Mouse (Mus musculus): Measurements from ENCODE around the gene Pde4b. TPM values are rescaled to one million over a fixed set of nuclear protein-coding genes. Genes with fewer than 3 reads are reported as not detected.
A peak's percentile ranks its signal among the peaks of the same experiment; 100 is the strongest.

Pde4b gene
- polyA plus RNA-seq, 1 experiment from 2014 or later: 43.4 TPM

GRCm38 (mm10) chr4:102421398-102421859, 334.1 kb downstream of the Pde4b start:
- peak; percentile 76 for ATAC-seq
- Histone ChIP-seq H3K9me3 (ENCODE audit: control insufficient read depth, low read length) (no peaks in the 10 kb centered on the region), H3K4me3 (ENCODE audit: low read length) (peak overlapping the region; percentile 40), H3K9ac (ENCODE audit: low read depth, low read length) (peak overlapping the region; percentile 51), H3K4me1 (ENCODE audit: control insufficient read depth, insufficient read depth, low read depth, low read length) (peaks cover 12% of the 10 kb centered on the region), H3K36me3 (ENCODE audit: control insufficient read depth, insufficient read depth, low read length) (no peaks in the 10 kb centered on the region), H3K4me2 (ENCODE audit: low read length) (peak overlapping the region; percentile 62), H3K27ac (ENCODE audit: low read depth, low read length) (peak overlapping the region; percentile 37), H3K27me3 (replicated peaks; ENCODE audit: control insufficient read depth, insufficient read depth, low read length) (no peaks in the 10 kb centered on the region)
- WGBS: 16% methylated on average over 18 of the region's 18 CpGs

DNA sequence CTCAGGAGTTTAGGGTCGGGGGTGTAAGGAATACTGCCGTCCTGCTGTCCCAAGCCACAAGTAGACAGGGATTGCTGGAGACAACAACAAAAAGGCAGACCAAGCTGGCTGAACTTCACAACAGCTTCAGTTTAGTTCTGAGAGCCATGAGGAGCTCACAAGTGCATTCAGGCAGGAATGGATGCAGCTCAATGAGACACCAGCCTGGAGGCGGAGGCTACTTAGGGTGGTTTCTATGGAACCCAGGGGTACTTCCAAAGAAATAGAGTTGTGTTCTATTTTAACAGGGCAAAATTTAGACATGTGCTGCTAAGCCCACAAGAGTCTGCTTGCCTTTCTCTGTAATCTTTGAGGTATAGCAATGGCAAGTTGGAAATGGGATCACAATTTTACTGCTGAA, 336.8 kb downstream of the Pde4b start:
- no peaks in the 10 kb centered on the region for H3K27me3 ChIP-seq (replicated peaks; ENCODE audit: control insufficient read depth, insufficient read depth, low read length)
- no peak overlapping the region for H3K4me3 ChIP-seq (ENCODE audit: low read length)
- peaks cover 12% of the 10 kb centered on the region for H3K4me1 ChIP-seq (ENCODE audit: control insufficient read depth, insufficient read depth, low read depth, low read length)
- no peaks in the 10 kb centered on the region for H3K36me3 ChIP-seq (ENCODE audit: control insufficient read depth, insufficient read depth, low read length)
- H3K9me3 ChIP-seq (ENCODE audit: control insufficient read depth, low read length): no peaks in the 10 kb centered on the region
- H3K9ac ChIP-seq (ENCODE audit: low read depth, low read length): no peak overlapping the region
- no peak overlapping the region for H3K27ac ChIP-seq (ENCODE audit: low read depth, low read length)
- no peak overlapping the region for H3K4me2 ChIP-seq (ENCODE audit: low read length)
- WGBS: 94% methylated on average over 3 of the region's 3 CpGs
- no peak for ATAC-seq

DNA sequence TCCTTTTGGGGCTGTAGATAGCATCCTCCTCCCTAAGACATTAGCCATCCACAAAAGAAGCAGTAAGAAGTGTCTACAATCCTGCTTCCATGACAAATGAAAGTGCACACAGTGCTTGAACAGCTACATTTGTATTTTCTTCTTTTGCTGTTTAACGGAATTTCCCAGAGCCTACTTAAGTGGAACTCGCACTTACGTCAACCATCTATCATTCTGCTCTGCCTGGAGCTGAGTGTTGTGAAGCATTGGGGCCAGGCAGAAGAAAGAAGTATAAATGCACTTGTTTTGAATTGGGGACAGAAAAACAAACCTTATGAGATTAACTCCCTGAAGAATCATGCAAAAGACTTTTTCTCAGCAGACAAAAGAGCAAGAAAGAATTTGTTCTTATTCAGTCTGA, 338.1 kb downstream of the Pde4b start:
- H3K27me3 ChIP-seq (replicated peaks; ENCODE audit: control insufficient read depth, insufficient read depth, low read length): no peaks in the 10 kb centered on the region
- H3K36me3 ChIP-seq (ENCODE audit: control insufficient read depth, insufficient read depth, low read length): no peaks in the 10 kb centered on the region
- H3K4me2 ChIP-seq (ENCODE audit: low read length): no peak overlapping the region
- ATAC-seq: no peak
- H3K4me1 ChIP-seq (ENCODE audit: control insufficient read depth, insufficient read depth, low read depth, low read length): peaks cover 12% of the 10 kb centered on the region
- no peak overlapping the region for H3K27ac ChIP-seq (ENCODE audit: low read depth, low read length)
- WGBS: 55% methylated on average over 3 of the region's 3 CpGs
- H3K9me3 ChIP-seq (ENCODE audit: control insufficient read depth, low read length): no peaks in the 10 kb centered on the region
- no peak overlapping the region for H3K4me3 ChIP-seq (ENCODE audit: low read length)
- no peak overlapping the region for H3K9ac ChIP-seq (ENCODE audit: low read depth, low read length)

- Histone ChIP-seq H3K27ac (ENCODE audit: low read depth, low read length) (no peak overlapping the region), H3K4me3 (ENCODE audit: low read length) (no peak overlapping the region), H3K36me3 (ENCODE audit: control insufficient read depth, insufficient read depth, low read length) (no peaks in the 10 kb centered on the region), H3K9ac (ENCODE audit: low read depth, low read length) (no peak overlapping the region), H3K4me2 (ENCODE audit: low read length) (no peak overlapping the region), H3K4me1 (ENCODE audit: control insufficient read depth, insufficient read depth, low read depth, low read length) (peaks cover 6% of the 10 kb centered on the region), H3K9me3 (ENCODE audit: control insufficient read depth, low read length) (no peaks in the 10 kb centered on the region), H3K27me3 (replicated peaks; ENCODE audit: control insufficient read depth, insufficient read depth, low read length) (no peaks in the 10 kb centered on the region)
- 61% methylated on average over 4 of the region's 4 CpGs for WGBS
- no peak for ATAC-seq
Measured at GRCm38 (mm10) chr4:102429730-102430341, 342.5 kb downstream of the Pde4b start.

GRCm38 (mm10) chr4:102432040-102432782, 344.9 kb downstream of the Pde4b start:
- no peaks in the 10 kb centered on the region for H3K9me3 ChIP-seq (ENCODE audit: control insufficient read depth, low read length)
- H3K4me2 ChIP-seq (ENCODE audit: low read length): peak overlapping the region; percentile 8; the same call in 1 of the 2 replicates
- no peaks in the 10 kb centered on the region for H3K36me3 ChIP-seq (ENCODE audit: control insufficient read depth, insufficient read depth, low read length)
- no peak overlapping the region for H3K27ac ChIP-seq (ENCODE audit: low read depth, low read length)
- H3K9ac ChIP-seq (ENCODE audit: low read depth, low read length): no peak overlapping the region
- peak; percentile 45 for ATAC-seq
- WGBS: 28% methylated on average over 9 of the region's 9 CpGs
- H3K4me3 ChIP-seq (ENCODE audit: low read length): no peak overlapping the region
- no peaks in the 10 kb centered on the region for H3K27me3 ChIP-seq (replicated peaks; ENCODE audit: control insufficient read depth, insufficient read depth, low read length)
- H3K4me1 ChIP-seq (ENCODE audit: control insufficient read depth, insufficient read depth, low read depth, low read length): peaks cover 6% of the 10 kb centered on the region

DNA sequence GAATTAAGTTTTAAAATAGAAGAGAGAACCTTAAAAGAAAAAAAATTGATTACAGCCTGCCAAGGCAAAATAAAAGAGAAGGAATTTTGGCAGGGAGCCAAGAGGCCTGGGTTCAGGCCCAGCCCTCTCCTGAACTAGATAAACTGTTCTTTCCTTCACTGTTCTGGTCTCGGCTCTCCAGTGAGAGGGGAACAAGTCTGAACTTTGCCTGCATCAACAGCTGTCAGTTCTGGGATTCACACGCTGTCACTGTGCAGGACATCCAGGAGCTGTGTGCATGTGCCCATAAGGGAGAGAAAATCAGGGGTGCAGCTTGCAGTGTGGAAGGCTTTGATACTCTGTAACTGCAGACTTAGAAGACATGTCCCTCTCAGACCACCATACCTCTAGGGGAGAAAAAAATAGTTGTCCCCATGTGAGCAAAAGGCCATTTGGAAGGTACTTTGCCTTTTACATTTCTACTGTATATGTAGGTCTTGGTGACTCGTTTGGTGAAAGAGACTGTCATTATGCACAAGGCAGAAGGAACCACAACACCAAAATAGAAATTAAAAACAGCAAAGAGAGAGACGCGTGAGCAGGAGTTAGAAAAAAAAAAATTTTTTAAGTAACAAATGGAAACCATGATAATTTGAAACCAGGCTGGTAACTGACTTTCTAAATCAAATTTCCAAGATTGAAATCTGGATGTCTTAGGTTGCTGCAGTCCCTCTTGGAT, 352.2 kb downstream of the Pde4b start:
- no peak for ATAC-seq
- Histone ChIP-seq H3K27me3 (replicated peaks; ENCODE audit: control insufficient read depth, insufficient read depth, low read length) (no peaks in the 10 kb centered on the region), H3K9ac (ENCODE audit: low read depth, low read length) (no peak overlapping the region), H3K9me3 (ENCODE audit: control insufficient read depth, low read length) (no peaks in the 10 kb centered on the region), H3K36me3 (ENCODE audit: control insufficient read depth, insufficient read depth, low read length) (no peaks in the 10 kb centered on the region), H3K4me1 (ENCODE audit: control insufficient read depth, insufficient read depth, low read depth, low read length) (peaks cover 5% of the 10 kb centered on the region), H3K27ac (ENCODE audit: low read depth, low read length) (no peak overlapping the region), H3K4me3 (ENCODE audit: low read length) (no peak overlapping the region), H3K4me2 (ENCODE audit: low read length) (no peak overlapping the region)
- 57% methylated on average over 5 of the region's 5 CpGs for WGBS

DNA sequence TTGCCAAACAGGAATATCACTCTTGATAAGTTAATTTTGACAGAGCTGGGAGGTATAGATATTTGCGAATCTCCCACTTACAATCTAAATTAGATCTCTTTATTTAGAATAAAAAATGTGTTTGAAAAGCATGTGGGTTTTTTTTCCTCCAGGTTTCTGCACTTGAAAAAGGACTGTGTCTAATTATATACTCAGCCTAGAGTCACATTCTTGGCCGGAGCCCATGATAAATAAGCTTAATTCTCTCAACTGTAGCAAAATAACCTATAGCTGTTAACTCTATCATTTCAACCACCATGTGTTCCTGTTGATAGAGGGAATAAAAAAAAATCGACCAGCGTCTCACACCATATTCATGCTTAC, 352.8 kb downstream of the Pde4b start:
- no peaks in the 10 kb centered on the region for H3K27me3 ChIP-seq (replicated peaks; ENCODE audit: control insufficient read depth, insufficient read depth, low read length)
- no peak overlapping the region for H3K27ac ChIP-seq (ENCODE audit: low read depth, low read length)
- no peak overlapping the region for H3K9ac ChIP-seq (ENCODE audit: low read depth, low read length)
- ATAC-seq: no peak
- H3K4me1 ChIP-seq (ENCODE audit: control insufficient read depth, insufficient read depth, low read depth, low read length): peaks cover 5% of the 10 kb centered on the region
- no peak overlapping the region for H3K4me2 ChIP-seq (ENCODE audit: low read length)
- H3K9me3 ChIP-seq (ENCODE audit: control insufficient read depth, low read length): no peaks in the 10 kb centered on the region
- WGBS: 64% methylated on average over 4 of the region's 4 CpGs
- no peaks in the 10 kb centered on the region for H3K36me3 ChIP-seq (ENCODE audit: control insufficient read depth, insufficient read depth, low read length)
- H3K4me3 ChIP-seq (ENCODE audit: low read length): no peak overlapping the region

GRCm38 (mm10) chr4:102443533-102443932, 356.2 kb downstream of the Pde4b start:
- H3K27ac ChIP-seq (ENCODE audit: low read depth, low read length): no peak overlapping the region
- H3K27me3 ChIP-seq (replicated peaks; ENCODE audit: control insufficient read depth, insufficient read depth, low read length): no peaks in the 10 kb centered on the region
- no peak overlapping the region for H3K4me3 ChIP-seq (ENCODE audit: low read length)
- no peak for ATAC-seq
- WGBS: 75% methylated on average over 5 of the region's 5 CpGs
- H3K4me2 ChIP-seq (ENCODE audit: low read length): no peak overlapping the region
- no peaks in the 10 kb centered on the region for H3K9me3 ChIP-seq (ENCODE audit: control insufficient read depth, low read length)
- H3K4me1 ChIP-seq (ENCODE audit: control insufficient read depth, insufficient read depth, low read depth, low read length): peaks cover 5% of the 10 kb centered on the region
- no peaks in the 10 kb centered on the region for H3K36me3 ChIP-seq (ENCODE audit: control insufficient read depth, insufficient read depth, low read length)
- H3K9ac ChIP-seq (ENCODE audit: low read depth, low read length): no peak overlapping the region

DNA sequence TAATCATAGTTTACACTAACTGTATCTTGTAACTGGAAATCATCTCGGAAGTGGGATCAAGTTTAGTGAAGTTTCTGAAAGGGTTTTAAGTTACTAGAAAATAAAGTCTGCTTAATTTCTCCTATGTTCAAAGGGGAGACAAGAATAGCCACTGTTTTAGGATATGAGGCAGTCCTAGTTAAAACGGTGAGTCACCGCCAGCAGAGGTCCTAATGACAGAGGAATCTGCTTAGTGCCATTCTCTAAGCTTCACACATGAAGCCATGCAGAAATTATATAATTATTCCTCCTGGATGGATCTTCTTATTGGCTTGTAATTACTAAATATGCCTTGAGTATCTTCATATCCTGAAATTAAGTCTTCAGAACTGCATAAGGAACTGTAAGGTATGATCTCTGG, 357.2 kb downstream of the Pde4b start:
- no peak overlapping the region for H3K9ac ChIP-seq (ENCODE audit: low read depth, low read length)
- no peak overlapping the region for H3K27ac ChIP-seq (ENCODE audit: low read depth, low read length)
- H3K36me3 ChIP-seq (ENCODE audit: control insufficient read depth, insufficient read depth, low read length): no peaks in the 10 kb centered on the region
- H3K4me3 ChIP-seq (ENCODE audit: low read length): no peak overlapping the region
- H3K4me2 ChIP-seq (ENCODE audit: low read length): no peak overlapping the region
- no peaks in the 10 kb centered on the region for H3K9me3 ChIP-seq (ENCODE audit: control insufficient read depth, low read length)
- WGBS: 63% methylated on average over 3 of the region's 3 CpGs
- ATAC-seq: no peak
- H3K4me1 ChIP-seq (ENCODE audit: control insufficient read depth, insufficient read depth, low read depth, low read length): peaks cover 2% of the 10 kb centered on the region
- H3K27me3 ChIP-seq (replicated peaks; ENCODE audit: control insufficient read depth, insufficient read depth, low read length): no peaks in the 10 kb centered on the region
